Mouse (Mus musculus): ENCODE data around the gene Syn3. TPM values are rescaled to one million over a fixed set of nuclear protein-coding genes. Genes with fewer than 3 reads are reported as not detected.
"Not testable (repeated sequence)": the region's sequence is repeated elsewhere in the genome, so short reads cannot be mapped to it uniquely, and the experiment has no call there.

The Syn3 gene
- total RNA-seq, 2 experiments from 2014 or later, result 0.26 to 0.47 TPM

DNA sequence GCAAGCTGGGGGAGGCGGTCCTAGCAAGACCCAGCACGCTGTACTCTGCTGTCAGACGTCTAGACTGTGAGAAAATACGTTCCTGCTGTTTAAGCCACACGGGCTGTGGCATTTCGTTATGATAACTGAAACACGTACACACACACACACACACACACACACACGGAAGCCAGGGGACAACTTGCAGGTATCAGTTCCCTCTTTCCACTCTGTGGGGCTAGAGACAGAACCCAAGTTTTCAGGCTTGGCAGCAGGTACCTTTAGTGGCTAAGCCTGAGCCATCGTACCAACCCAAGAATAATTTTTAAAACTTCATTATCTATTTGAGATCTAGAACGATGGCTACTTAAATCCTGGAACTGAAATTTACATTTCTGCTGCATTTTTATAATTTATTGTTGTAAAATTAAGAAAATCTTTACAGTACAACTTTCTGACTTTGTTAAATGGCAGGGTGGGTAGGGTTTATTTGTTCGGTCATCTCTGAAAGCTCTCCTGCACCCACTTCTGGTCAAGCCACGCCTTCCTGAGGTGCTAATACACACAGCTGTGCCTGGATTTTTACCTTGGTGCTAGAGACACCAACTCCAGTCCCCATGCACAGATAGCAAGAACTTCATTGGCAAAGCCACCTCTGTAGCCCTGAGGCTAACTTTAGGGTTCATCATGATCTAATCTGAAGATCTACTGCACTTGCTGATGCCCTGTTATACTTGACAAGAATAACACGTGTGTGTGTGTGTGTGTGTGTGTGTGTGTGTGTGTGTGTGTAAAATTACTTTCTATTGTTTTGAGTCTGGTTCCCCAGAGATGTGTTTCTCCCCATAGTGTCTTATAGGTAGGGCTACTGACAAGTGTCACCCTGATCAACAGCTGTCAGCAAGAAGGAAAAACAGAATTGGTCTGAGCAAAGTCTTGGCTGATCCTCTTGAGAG, 29.8 kb downstream of the Syn3 start:
- no peak for DNase-seq (ENCODE audit: low spot score in 2 of 2)

GRCm38 (mm10) chr10:86463538-86464199, 35.0 kb downstream of the Syn3 start:
- DNase-seq (ENCODE audit: low spot score in 2 of 2), result peak; percentile 73 to 79

DNA sequence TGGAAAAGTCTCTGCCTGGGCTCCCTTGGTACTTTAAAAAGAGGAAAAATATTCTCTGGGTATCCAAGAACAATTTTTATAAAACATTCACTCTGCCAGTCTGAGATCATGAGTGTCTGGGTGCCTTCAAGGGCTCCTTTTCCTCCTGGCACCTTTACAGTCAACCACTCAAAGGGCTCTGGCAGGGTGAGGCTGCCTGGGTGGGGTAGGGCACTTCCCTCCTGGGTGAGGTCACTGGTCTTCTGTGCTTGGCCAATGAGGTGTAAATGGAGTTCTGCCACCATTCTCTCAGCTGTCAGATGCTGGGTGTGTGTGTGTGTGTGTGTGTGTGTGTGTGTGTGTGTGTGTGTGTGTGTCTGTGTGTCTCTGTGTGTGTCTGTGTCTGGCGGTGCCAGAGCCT, 39.1 kb downstream of the Syn3 start:
- DNase-seq (ENCODE audit: low spot score in 2 of 2), result no peak

DNA sequence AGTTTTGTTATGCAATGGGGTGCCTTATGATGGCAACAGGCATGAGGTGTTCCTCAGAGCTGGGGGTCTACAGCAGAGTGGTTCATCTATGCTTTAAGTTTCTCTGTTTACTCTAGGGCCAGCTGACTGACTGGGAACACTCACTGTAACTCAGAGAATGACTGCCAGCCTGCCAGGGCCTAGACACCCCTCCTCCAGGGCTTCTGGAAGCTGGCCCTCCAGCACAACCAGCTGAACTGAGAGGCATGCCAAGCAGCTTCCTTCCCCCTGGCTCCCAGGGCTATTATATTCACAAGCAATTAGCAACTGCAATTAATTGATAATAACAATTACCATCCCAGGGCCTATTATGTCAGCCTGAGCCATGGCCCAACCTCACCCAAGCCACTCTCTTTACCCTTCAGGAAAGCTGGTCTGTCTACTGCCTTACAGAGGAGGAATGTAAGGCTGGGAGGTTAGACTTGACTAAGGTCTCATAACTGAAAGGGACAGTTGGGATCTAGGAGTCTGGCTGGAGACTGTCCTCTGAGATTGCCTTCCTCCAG, 41.0 kb downstream of the Syn3 start:
- no peak for DNase-seq (ENCODE audit: low spot score in 2 of 2)

GRCm38 (mm10) chr10:86457195-86457594, 41.5 kb downstream of the Syn3 start:
- no peak for DNase-seq (ENCODE audit: low spot score in 2 of 2)

DNA sequence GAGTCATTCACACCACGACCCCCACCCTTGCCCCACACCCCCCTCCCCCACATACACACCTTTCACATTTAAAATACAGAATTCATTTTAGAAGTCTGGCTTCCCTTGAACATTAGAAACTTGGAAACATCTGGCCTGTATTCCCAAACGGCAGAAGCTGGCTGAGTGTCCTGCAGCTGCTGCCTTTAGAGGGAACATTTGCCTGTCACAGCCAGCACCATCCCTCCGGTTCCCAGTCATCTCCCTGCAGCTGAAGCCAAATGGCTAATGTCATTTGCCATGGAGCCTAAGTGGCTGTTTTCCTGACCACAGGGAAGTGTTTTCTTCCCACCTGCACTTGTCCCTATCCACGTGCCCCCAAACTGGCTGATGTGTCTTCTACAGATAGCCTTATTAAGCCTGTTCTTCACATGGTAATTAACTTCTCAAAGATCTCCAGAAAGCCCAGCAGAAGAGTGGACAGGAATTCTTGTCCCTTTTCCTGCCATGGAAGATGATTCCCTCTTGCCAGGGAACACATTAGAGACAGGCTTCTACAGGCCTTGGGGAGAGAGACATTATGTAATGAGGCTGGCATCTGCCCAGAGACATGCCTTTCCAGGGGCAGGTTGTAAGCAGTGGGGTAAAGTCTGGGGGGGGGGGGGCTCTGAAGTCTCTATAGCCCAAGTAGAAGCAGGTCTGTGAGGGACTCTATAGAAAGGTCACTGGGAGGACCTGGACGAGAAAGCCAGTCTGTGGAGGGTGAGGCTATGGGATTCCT, 43.2 kb downstream of the Syn3 start:
- DNase-seq (ENCODE audit: low spot score in 2 of 2), result peak in 1 of 2 experiments; percentile 57

DNA sequence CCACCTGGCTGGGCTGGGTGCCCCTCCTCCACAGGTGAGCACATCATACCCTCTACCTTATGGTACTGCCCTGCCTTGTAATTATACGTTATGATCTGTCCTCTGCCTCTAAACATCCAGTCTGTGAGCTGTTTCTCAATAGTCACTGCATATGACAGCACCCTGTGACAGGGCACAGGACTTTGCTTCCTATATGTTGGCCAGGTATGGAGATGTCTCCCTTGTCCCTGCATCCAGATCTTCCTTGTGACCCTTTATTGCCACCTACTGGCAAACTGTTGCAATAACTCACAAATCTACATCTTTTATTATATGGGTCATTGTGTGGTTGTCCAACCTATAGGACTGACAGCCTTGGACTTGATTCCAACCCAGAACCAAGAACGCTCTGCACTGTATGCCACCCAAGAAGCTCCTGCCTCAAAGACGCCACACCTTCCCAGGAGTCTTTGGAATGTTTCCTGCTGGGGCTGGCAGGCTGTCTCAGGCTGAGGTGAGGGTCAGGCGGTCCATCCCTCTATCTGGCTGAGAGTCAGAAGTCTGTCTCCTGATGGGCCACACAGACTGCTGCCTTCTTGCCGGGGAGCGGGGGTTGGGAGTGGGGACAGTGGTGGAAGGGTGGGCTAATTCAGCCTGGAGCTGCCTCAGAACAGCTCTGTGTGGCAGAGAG, 46.2 kb downstream of the Syn3 start:
- peak in 1 of 2 experiments; percentile 27 for DNase-seq (ENCODE audit: low spot score in 2 of 2)

- no peak for DNase-seq (ENCODE audit: low spot score in 2 of 2)
Measured at GRCm38 (mm10) chr10:86451294-86451693, 47.4 kb downstream of the Syn3 start.

GRCm38 (mm10) chr10:86446649-86447048, 52.0 kb downstream of the Syn3 start:
- no peak for DNase-seq (ENCODE audit: low spot score in 2 of 2)

DNA sequence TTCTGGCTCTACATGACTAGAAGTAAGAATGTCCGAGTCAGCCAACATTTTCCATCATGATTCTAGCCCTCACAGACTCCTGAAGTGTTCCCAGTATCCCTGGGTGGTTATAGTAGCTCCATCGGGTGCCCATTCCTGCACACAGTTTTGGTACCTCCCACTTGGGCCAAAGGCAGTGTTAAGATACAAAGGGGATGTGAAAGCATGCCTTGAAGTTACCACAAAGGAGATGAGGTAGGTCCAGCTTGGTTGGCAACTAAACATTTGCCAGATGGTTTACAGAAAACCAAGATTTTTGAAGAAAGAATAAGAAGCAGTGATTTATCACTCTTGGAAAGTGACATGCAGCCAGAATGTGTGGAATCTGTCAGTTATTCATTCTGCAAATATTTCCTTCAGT, 53.5 kb downstream of the Syn3 start:
- DNase-seq (ENCODE audit: low spot score in 2 of 2), result no peak

GRCm38 (mm10) chr10:86444665-86445064, 54.0 kb downstream of the Syn3 start:
- no peak for DNase-seq (ENCODE audit: low spot score in 2 of 2)

DNA sequence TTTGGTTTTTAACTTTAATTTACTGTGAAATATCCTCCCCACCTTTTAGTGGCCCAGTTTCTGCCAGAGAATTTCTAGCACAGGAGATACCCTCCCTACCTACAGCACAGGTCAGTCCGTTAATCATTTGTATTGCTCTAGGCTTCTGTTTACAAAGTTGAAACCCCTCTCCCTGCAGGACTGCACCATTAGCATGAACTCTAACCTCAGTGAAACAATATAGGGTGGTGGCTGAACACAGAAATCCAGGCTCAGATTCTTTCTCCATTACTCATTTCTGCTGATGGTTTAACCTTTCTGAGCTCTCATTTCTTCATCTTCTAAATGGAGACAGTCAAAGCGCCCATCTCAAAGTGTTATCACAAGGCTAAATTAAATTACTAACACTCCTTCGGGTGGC, 56.9 kb downstream of the Syn3 start:
- no peak for DNase-seq (ENCODE audit: low spot score in 2 of 2)

DNA sequence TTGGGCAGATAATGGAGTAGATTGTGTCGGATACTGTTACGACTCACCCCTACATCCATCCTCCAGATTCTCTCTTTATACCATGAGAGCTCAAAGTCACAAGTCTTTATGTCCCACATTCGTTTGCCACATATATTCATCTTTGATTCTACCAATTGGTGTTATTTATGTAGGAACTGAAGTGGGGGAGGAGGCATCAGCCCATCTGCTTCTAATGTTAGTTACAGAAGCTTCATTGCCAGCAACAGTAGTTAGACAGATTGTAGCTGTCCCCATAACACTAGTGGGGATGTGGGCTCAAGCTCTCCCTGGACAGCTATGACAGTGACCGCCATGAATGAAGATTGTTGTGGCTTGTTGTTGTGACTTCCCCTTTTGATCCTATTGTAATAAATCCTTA, 59.1 kb downstream of the Syn3 start:
- no peak for DNase-seq (ENCODE audit: low spot score in 2 of 2)

- DNase-seq (ENCODE audit: low spot score in 2 of 2), result no peak
Measured at GRCm38 (mm10) chr10:86437294-86437693, 61.4 kb downstream of the Syn3 start.

DNA sequence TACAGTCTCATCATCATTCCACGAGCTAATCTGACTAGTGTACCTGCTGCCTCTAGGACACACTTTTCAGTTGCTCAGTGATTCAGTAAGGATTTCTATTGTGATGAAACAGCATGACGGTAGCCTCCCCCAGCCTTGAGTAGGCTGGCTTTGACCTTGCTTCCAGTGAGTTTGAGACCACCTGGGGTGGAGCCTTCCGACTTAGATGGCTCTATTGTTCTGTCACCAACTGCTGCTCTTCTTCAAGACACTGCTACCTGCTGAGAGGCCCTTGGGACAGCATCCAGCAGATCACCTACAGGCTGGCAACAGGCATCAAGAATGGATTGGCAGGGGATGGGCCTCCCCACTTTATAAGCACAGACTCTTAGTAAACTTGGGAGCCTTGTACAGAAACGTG, 63.7 kb downstream of the Syn3 start:
- not testable (repeated sequence) for DNase-seq (ENCODE audit: low spot score in 2 of 2)

DNA sequence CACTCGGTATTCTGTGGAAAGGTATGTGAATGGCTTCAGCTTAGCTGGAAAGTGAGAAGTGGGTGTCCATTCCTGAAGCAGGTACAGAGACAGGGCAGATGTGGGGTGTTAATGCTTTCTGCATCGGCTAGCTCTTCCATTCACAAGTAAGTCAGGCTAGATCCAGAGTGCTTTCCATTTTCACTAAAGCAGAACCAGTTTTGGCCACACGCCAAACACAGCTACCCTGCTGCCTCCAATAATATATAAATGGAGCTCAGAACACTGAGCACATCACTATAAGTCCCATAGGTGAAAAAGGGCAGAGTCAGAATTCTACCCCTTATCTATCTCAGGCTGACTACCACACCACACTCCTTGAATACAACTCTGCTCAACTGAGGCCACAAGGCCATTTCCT, 69.0 kb downstream of the Syn3 start:
- no peak for DNase-seq (ENCODE audit: low spot score in 2 of 2)

GRCm38 (mm10) chr10:86427956-86428355, 70.7 kb downstream of the Syn3 start:
- DNase-seq (ENCODE audit: low spot score in 2 of 2), result no peak

DNA sequence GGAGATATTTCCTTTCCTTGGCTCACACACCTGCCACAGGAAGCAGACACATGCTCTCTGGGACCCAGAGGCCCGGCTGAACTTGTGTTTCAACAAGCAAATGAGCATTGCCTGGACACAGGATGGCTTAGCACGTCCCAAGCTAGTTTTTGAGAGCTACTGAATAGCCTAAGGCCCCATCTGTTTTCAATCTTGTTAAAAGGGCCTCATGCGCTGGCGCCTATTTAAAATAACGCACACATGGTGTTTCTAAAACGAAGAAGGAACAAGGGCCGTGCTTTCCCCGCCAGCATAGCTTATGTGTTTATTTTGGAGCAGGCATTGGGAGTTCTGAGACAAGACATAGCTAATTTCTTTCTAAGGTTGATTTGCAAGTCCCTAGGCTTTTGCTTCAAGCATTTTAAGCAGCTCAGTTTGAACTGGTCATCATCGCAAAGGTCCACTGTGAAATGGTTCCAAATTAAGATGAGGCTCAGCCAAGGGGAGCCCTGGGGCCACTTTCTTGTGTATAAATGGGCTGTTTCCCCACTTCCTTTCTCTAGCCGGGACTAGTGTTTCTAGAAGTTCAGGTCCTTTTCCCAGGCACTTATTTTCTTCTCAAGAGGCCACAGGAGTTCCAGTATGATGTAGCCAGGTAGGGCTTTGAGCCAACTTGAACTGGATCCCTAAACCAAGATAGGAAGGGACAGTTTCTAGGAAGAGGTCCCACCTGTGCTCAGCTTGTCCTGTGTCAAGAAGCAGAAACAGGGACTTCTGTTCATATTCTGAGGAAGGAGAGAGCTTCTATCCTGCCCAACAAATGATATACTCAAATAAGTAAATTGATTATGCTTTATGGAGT, 72.8 kb downstream of the Syn3 start:
- DNase-seq (ENCODE audit: low spot score in 2 of 2), result peak in 1 of 2 experiments; percentile 31

- no peak for DNase-seq (ENCODE audit: low spot score in 2 of 2)
Measured at GRCm38 (mm10) chr10:86421731-86422370, 76.8 kb downstream of the Syn3 start.
